Mouse (Mus musculus) heart, embryonic 10.5 days (tissue): ENCODE measurements around the gene Gm49368. TPM values are rescaled to one million over a fixed set of nuclear protein-coding genes. Genes with fewer than 3 reads are reported as not detected.

Experiments used
- DNase-seq: peaks from one replicate; pipeline ENCODE4 v3.0.0-alpha.2; 2017; ENCODE audit warnings: low spot score
- H3K27ac ChIP-seq: fragments of 300-500 bp; sonication (generic); 2 replicates; pipeline ENCODE4 v1.5.1; 2016; ENCODE audit warnings: mild to moderate bottlenecking
- H3K27me3 ChIP-seq: fragments of 300-500 bp; sonication (generic); 2 replicates; pipeline ENCODE4 v1.6.1; 2016; ENCODE audit warnings: mild to moderate bottlenecking; ENCODE audit not compliant: poor library complexity, insufficient read depth, severe bottlenecking
- H3K36me3 ChIP-seq: fragments of 300-500 bp; sonication (generic); 2 replicates; pipeline ENCODE4 v1.6.1; 2016; ENCODE audit warnings: mild to moderate bottlenecking, moderate library complexity
- H3K4me1 ChIP-seq: fragments of 300-500 bp; sonication (generic); 2 replicates; pipeline ENCODE4 v1.6.1; 2016; ENCODE audit warnings: mild to moderate bottlenecking
- H3K4me3 ChIP-seq: fragments of 300-500 bp; sonication (generic); 2 replicates; pipeline ENCODE4 v1.5.1; 2016; ENCODE audit warnings: mild to moderate bottlenecking, moderate library complexity
- H3K9me3 ChIP-seq: fragments of 300-500 bp; sonication (generic); 2 replicates; pipeline ENCODE4 v1.6.1; 2016; ENCODE audit warnings: mild to moderate bottlenecking, moderate library complexity
- WGBS: fragments of 180-500 bp; shearing (Covaris S2); methylation state at CpG from one replicate; pipeline ENCODE4 v1.1.7; 2016; 5-methylcytosine and 5-hydroxymethylcytosine counted together
- polyA plus RNA-seq: library from polyadenylated mRNA; unstranded; fragments of >200 nt; fragmentation: Nextera tagmentation; extraction: Ambion mirVana; gene quantifications from 2 replicates; pipeline ENCODE4 v1.2.1, GENCODE M21; 2016

The Gm49368 gene
- polyA plus RNA-seq, 1 experiment from 2014 or later, result not detected

DNA sequence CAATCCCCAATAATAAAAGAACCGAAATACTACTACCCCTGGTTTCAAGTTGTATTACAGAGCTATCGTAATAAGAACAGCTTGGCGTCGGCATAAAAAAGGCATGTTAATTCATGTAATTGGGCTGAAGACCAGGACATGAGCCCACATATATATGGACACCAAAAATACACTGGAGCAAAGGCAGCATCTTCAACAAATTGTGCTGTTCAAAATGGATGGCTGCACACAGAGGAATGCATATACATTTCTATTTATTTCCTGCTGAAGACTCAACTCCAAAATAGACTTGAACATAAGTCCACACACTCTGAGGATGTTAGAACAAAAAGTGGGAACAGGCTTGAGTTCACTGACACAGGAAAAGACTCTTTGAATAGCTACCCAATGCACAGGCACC is 101.5 kb downstream of the Gm49368 start:
- H3K4me3 ChIP-seq, result no peak overlapping the region
- H3K27me3 ChIP-seq, result no peaks in the 10 kb centered on the region
- H3K36me3 ChIP-seq, result no peaks in the 10 kb centered on the region
- no peak for DNase-seq
- no peaks in the 10 kb centered on the region for H3K9me3 ChIP-seq
- no peak overlapping the region for H3K27ac ChIP-seq
- WGBS, result 91% methylated on average over 4 of the region's 4 CpGs
- no peaks in the 10 kb centered on the region for H3K4me1 ChIP-seq

DNA sequence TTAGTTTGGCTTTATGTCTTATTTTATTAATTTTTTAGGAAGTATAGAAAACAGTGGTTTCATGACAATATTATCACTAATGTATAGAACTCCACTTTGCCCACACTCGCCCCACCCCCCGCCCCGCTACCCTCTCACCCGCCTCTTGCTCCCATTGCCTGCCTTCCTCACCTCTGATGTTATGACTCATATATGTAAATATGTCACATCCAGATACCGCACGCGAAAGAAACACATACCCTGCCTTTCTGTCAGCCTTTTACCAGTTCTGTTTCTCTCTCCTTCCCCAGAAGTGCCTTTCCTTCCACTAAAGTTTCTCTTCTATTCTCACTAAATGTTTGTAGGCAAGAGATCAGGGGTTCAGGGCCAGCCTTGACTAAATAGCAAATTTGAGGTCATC is 103.9 kb downstream of the Gm49368 start:
- Histone ChIP-seq H3K4me1 (no peaks in the 10 kb centered on the region), H3K9me3 (no peaks in the 10 kb centered on the region), H3K4me3 (no peak overlapping the region), H3K27ac (no peak overlapping the region), H3K27me3 (no peaks in the 10 kb centered on the region), H3K36me3 (no peaks in the 10 kb centered on the region)
- 82% methylated on average over 7 of the region's 7 CpGs for WGBS
- DNase-seq, result peak; percentile 25

DNA sequence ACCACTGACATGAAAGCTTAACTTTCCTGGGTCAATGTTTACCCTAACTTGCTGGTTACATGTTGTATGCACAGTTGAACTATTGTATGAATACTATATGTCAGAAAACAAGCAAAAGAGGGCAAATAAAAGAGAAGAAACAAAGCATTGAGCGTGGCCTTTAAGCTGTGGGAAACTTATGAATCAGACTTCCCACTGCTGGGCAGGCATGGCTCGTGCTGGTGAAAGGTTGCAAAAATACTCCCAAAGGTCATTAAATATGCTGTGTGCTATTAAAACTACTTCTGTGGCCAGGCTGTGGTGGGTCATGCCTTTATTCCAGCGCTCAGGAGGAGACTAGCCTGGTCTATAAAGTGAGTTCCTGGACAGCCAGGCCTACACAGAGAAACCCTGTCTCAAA is 107.5 kb downstream of the Gm49368 start:
- no peak overlapping the region for H3K4me3 ChIP-seq
- no peaks in the 10 kb centered on the region for H3K4me1 ChIP-seq
- no peak overlapping the region for H3K27ac ChIP-seq
- H3K36me3 ChIP-seq, result no peaks in the 10 kb centered on the region
- no peaks in the 10 kb centered on the region for H3K27me3 ChIP-seq
- WGBS, result 84% methylated on average over 3 of the region's 3 CpGs
- no peak for DNase-seq
- H3K9me3 ChIP-seq, result no peaks in the 10 kb centered on the region

Other genes starting within 250 kb of the Gm49368 start
- gene Stx4a, start 238.4 kb upstream of the Gm49368 start, polyA plus RNA-seq, result 32.4 and 36.3 TPM in 2 replicates
- 1.1 and 3.2 TPM in 2 replicates for gene Stx1b, start 238.1 kb upstream of the Gm49368 start, polyA plus RNA-seq
- 10.6 and 11.7 TPM in 2 replicates for gene Zfp646, start 186.5 kb upstream of the Gm49368 start, polyA plus RNA-seq
- gene Zfp668, start 185.9 kb upstream of the Gm49368 start, polyA plus RNA-seq, result 15.7 and 21.7 TPM in 2 replicates
- 1.2 and 1.9 TPM in 2 replicates for gene Prss53, start 171.7 kb upstream of the Gm49368 start, polyA plus RNA-seq
- not detected in 2 replicates for gene Gm21974, start 167.2 kb upstream of the Gm49368 start, polyA plus RNA-seq
- 81.7 and 89.4 TPM in 2 replicates for gene Vkorc1, start 167.1 kb upstream of the Gm49368 start, polyA plus RNA-seq
- gene Bckdk, start 158.6 kb upstream of the Gm49368 start, polyA plus RNA-seq, result 143 and 176 TPM in 2 replicates
- gene Kat8, start 150.2 kb upstream of the Gm49368 start, polyA plus RNA-seq, result 31.0 and 39.7 TPM in 2 replicates
- gene Prss8, start 132.6 kb upstream of the Gm49368 start, polyA plus RNA-seq, result 2.3 and 8.9 TPM in 2 replicates
- gene Prss36, start 116.0 kb upstream of the Gm49368 start, polyA plus RNA-seq, result 10.9 and 13.0 TPM in 2 replicates
- 280 and 362 TPM in 2 replicates for gene Fus, start 95.2 kb upstream of the Gm49368 start, polyA plus RNA-seq
- gene Pycard, start 68.8 kb upstream of the Gm49368 start, polyA plus RNA-seq, result 27.8 and 35.5 TPM in 2 replicates
- gene Trim72, start 58.7 kb upstream of the Gm49368 start, polyA plus RNA-seq, result 0.40 and 1.2 TPM in 2 replicates
- gene Itgam, start within 50 bp of the Gm49368 start, polyA plus RNA-seq, result 0.06 and 0.25 TPM in 2 replicates
- 0.05 and 0.10 TPM in 2 replicates for gene Itgax, start 66.9 kb downstream of the Gm49368 start, polyA plus RNA-seq
- gene Itgad, start 91.7 kb downstream of the Gm49368 start, polyA plus RNA-seq, result not detected in 2 replicates
- 258 and 459 TPM in 2 replicates for gene Cox6a2, start 143.7 kb downstream of the Gm49368 start, polyA plus RNA-seq
- gene Armc5, start 174.7 kb downstream of the Gm49368 start, polyA plus RNA-seq, result 16.6 and 17.5 TPM in 2 replicates
- 7.1 and 7.2 TPM in 2 replicates for gene 9130023H24Rik, start 175.3 kb downstream of the Gm49368 start, polyA plus RNA-seq
- gene Tgfb1i1, start 184.1 kb downstream of the Gm49368 start, polyA plus RNA-seq, result 144 and 202 TPM in 2 replicates
- gene Slc5a2, start 203.0 kb downstream of the Gm49368 start, polyA plus RNA-seq, result 0.37 and 0.48 TPM in 2 replicates
- gene BC017158, start 235.5 kb downstream of the Gm49368 start, polyA plus RNA-seq, result 20.3 and 25.1 TPM in 2 replicates